Comparison of ENCODE assay signal across 11 mouse cellular contexts in the genomic region with DNA sequence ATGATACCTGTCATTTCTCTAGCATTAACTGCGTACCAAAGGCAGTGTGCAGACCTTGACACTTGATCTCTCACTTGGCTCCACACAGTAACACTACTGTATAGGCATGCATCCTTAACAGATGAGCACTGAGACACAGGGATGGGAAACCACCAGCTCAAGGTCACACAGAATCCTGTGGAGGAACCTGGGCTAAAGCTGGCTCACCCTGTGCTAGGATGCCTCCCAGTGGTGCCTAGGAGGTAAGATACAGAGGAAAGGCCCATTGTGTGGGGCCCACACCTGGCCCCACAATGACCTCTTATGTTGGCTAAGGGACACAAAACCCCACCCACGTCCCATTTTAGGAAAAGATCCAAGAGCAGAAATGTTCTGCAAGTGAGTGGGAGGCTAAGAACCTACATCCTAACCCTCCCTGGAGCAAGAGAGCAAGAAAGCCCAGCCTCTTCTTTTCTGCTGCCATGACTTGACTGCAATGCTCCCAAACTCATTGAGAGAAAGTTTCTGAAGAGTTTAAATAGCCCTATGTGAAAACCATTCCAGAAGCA.
DNase-seq lines count a peak whose midpoint lies in the region; TF ChIP-seq lines count a peak whose summit lies in the region.
"Had no signal": no experiment of that assay in that cellular context is flagged by ENCODE, and none has a peak within 500 bp of the region (broad histone marks: within the 10 kb centered on the region; RNA-seq: fewer than 3 reads in every experiment).

No protein-coding gene starts in this region.

- no peaks in the 10 kb centered on the region for H3K36me3 ChIP-seq in kidney, adult 2 months (ENCODE audit: control insufficient read depth, insufficient read depth, low read length)
- H3K36me3 ChIP-seq in spleen, adult 2 months (ENCODE audit: control insufficient read depth, insufficient read depth, low read length): no peaks in the 10 kb centered on the region

- H3K27ac ChIP-seq in kidney, adult 2 months (ENCODE audit: insufficient read depth, low read depth, low read length): no peak overlapping the region
- H3K27ac ChIP-seq in spleen, adult 2 months (ENCODE audit: insufficient read depth, low read length): no peak overlapping the region

- no peak for DNase-seq in kidney, adult 2 months
- DNase-seq in kidney, postnatal 14 days: no peak
- peak; percentile 60 for DNase-seq in ES-CJ7 (ENCODE audit: low read depth, low spot score)
- DNase-seq in induced T-regulatory cell, adult 2 months (ENCODE audit: low read depth): peak; percentile 59
- DNase-seq in spleen, adult 2 months (ENCODE audit: low read depth in 1 of 2, low spot score in 2 of 2): peak; percentile 40 to 50
- DNase-seq in cerebellum, adult 9-10 months: no peak
- no peak for DNase-seq in left cerebral cortex, postnatal 25 days (ENCODE audit: low spot score in 2 of 2)
- DNase-seq in layer of hippocampus, adult 18-20 months (ENCODE audit: low spot score in 2 of 2): no peak
- DNase-seq: kidney, adult 9 months had no signal

- 73% methylated on average over 2 of the region's 2 CpGs for WGBS in kidney, adult 2 months
- 62% methylated on average over 2 of the region's 2 CpGs for WGBS in spleen, adult 2 months

- peak; percentile 50 for TF ChIP-seq CTCF in kidney, adult 2 months (conservative IDR thresholded peaks at IDR 0.05; ENCODE audit: insufficient read depth, insufficient read length, low read depth, low read length)
- peak; percentile 79; the same call in 1 of the 2 replicates for TF ChIP-seq CTCF in spleen, adult 2 months (IDR thresholded peaks at IDR 0.05; ENCODE audit: extremely low read depth, insufficient read depth, insufficient read length, insufficient replicate concordance)

- no peak for TF ChIP-seq POLR2A in kidney, adult 2 months (IDR thresholded peaks at IDR 0.05; ENCODE audit: low read depth, low read length)
- no peak for TF ChIP-seq POLR2A in spleen, adult 2 months (IDR thresholded peaks at IDR 0.05; ENCODE audit: low read depth, low read length)

- H3K27me3 ChIP-seq in kidney, adult 2 months (replicated peaks; ENCODE audit: control insufficient read depth, insufficient read depth, low read length): no peaks in the 10 kb centered on the region
- H3K27me3 ChIP-seq in spleen, adult 2 months (ENCODE audit: control insufficient read depth, insufficient read depth, low read length): no peaks in the 10 kb centered on the region
- H3K27me3 ChIP-seq: megakaryocyte, embryonic 14.5 days had no signal

- H3K4me3 ChIP-seq in kidney, adult 2 months (ENCODE audit: insufficient read depth, low read depth, low read length): no peak overlapping the region
- H3K4me3 ChIP-seq in spleen, adult 2 months (ENCODE audit: extremely low read depth, insufficient read depth, insufficient read length): no peak overlapping the region
- H3K4me3 ChIP-seq: erythroblast, embryonic 14.5 days; megakaryocyte, embryonic 14.5 days had no signal

- intact Hi-C loops in left cerebral cortex, postnatal 25 days (cut with DNase I): no loop called here

- H3K4me1 ChIP-seq in kidney, adult 2 months (ENCODE audit: control insufficient read depth, insufficient read depth, low read length): no peaks in the 10 kb centered on the region
- H3K4me1 ChIP-seq in spleen, adult 2 months (ENCODE audit: control insufficient read depth, insufficient read depth, insufficient read length): no peaks in the 10 kb centered on the region; the same call in 1 of the 2 replicates

Comparison
In these comparisons a context has a peak if more than half of its experiments do, and no peak if none do; other contexts are left out.
1. DNase-seq: peak in ES-CJ7 (single experiment), induced T-regulatory cell, adult 2 months (single experiment) and spleen, adult 2 months (2 of 2); none in kidney, adult 2 months (single experiment), kidney, postnatal 14 days (single experiment), cerebellum, adult 9-10 months (single experiment), left cerebral cortex, postnatal 25 days (0 of 2) and layer of hippocampus, adult 18-20 months (0 of 2).